Mouse (Mus musculus): Measurements from ENCODE around the gene Rnf185. TPM values are rescaled to one million over a fixed set of nuclear protein-coding genes. Genes with fewer than 3 reads are reported as not detected.
A peak's percentile ranks its signal among the peaks of the same experiment; 100 is the strongest.

Rnf185 gene
- total RNA-seq (2022), result 10 to 100 TPM; 28.9 to 31.4 (median 30.0) TPM

DNA sequence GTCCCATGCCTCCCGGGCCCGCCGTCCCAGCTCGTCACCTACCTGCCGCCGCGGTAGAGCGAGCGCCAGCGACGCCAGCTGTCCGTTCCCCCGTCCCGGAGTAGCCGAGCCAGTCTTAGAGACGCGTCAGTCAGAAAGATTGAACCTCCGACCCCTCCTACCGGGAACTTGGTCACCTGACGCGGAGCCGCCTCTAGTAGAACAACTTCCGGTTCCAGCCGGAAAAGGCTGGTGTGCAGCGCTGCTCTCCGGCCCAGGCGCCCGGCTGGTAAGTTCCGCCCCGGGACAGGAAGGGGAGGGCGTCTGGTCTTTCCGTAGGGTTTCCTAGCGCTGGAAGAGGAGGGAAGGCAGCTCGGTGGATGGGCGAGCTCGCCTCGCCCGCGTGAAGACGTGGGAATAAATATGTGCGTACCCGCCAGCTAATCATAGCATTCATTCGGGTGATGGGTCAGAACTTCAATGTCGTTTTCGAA is at the start of gene Rnf185:
Rnf185 (minus strand) TSS at position 197 of the 473 bp plus-strand sequence.
- peak; percentile 79 to 92 for DNase-seq (ENCODE audit: low spot score in 2 of 2)

DNA sequence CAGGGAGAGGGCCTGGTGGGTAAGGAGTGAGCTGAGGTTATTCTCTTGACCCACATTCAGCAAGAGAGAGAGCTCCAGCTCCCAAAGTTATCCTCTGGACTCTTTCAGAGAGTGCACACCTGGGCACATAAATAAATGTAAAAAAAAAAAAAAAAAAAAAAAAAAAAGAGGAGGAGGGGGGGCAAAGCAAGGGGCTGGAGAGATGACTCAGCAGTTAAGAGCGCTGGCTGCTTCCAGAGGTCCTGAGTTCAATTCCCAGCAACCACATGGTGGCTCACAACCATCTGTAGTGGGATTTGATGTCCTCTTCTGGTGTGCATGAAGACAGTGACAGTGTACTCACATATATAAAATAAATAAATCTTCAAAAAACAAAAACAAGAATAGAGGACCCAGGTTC is 45.1 kb upstream of the Rnf185 start:
- no peak for DNase-seq (ENCODE audit: low spot score in 2 of 2)

DNA sequence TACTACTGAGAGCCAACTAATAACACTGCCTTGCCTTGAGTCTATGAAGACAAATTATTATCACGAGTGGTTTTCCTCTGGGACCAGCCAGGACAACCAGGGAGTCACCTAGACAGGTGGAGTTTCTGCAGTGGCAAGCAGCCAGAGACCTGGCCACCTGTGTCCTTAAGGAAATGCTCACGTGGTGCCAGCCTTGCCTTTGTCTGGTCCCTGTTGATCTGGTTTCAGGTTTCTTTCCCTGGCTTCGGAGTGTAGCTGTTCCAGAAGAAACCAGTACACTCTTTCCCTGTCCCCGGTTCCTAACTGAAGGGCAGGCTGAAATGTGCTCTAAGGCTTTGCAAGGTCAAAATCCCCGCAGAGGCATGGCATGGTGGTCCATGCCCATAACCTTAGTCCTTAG is 44.6 kb upstream of the Rnf185 start:
- no peak for DNase-seq (ENCODE audit: low spot score in 2 of 2)

DNA sequence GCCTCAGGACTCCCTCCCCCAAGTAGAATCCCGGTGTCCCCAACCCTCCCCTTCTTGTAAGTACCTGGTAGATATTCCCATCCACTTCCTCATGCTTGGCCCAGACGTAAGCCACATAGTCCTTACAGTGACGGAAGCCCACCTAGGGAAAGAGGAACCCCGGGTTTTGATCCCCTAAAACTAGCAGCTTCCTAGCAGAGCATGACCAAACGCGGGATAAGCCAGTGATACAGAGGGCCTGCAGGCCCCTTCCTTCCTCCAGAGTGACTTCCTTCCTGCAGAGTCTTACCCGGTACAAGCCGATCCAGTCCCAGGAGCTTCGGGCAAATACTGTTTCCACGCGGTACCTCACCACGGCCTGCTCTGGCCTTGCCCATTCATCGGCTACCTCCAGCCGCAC is 43.3 kb upstream of the Rnf185 start:
- no peak for DNase-seq (ENCODE audit: low spot score in 2 of 2)

DNA sequence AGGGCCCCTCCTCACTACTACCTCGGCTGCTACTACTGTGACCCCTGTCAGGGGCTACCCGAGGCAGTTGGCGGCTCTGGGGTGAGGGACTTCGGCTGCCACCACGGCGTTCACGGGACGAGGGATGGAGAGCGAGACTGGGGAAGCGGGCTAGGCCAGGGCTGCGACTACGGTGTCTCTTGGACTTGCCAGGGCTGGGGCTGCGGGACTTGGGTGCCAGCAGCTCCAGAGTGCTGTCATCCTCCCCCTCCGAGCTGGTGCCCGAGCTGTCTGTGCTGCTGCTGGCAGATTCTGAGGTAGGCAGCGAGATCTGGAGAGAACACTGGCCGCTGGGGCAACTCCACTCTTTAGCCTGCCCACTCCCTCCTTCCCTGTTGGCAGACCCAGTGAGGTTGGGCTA is 42.7 kb upstream of the Rnf185 start:
- DNase-seq (ENCODE audit: low spot score in 2 of 2), result no peak

DNA sequence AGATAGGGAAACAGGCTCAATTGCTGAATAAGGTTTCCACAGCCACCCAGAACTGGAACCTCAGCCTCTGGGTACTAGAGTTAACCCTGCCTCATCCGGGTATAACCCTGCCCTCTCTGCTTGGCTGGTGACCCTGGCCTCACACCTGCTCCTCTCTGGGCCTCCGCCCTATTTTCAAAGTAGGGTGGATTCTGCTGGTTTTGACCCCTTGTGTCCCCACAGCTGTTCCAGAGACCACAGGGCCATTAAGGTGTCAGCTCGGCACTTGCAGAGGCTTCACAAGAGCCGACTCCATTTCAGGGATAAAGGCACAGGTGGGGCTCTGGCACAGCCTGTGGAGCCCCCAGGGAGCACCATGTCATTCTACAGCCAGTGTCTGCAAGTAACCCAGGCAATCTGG is 40.6 kb upstream of the Rnf185 start:
- DNase-seq (ENCODE audit: low spot score in 2 of 2), result no peak

DNA sequence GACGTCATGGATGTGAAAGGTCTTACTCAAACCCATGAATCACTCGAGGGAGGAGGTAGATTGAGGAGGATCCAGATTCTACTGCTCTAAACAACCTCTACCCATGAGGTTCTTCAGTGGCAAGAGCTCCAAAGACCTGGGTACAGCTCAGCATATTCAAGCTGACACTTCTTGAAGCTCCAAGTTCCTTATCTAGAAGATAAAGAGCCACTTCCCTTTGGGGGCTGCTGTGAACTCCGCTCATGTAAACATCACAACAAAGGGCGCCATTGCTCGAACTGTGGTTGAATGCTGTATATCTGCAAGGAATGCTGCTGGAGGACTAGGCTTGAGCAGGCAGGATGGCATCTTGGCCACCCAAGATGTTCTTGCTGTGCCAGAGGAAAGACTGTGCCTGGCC is 36.9 kb upstream of the Rnf185 start:
- no peak for DNase-seq (ENCODE audit: low spot score in 2 of 2)

DNA sequence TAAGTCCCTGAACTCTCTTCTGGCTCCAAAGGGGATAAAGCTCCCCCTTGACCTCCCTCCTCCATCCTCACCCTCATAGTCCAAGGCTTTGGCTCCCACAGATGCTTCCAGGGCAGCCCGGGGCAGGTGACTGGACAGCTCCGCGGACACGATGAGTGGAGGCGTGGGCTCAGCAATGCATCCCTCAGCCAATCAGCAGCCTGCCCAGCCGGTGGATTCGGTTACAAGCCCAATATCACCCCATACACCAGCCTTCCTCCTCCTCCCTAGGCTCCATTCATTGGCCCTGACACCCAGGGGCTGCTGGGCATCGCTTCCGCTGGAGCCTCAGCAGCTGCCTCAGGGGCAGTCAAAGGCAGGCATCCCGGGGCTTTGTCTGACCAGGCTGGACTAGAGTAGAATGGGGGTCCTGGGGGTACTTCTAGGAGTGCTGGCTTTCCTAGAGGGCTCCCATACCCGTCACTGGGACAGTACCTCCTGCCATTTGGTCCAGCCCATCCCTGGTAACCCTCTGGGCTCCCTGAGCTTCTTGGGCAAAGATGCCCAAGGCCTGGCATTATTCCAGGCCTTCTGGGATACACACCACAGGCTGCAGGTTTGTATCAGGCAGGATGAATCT is 35.9 kb upstream of the Rnf185 start, which contains the start of gene Pla2g3:
Pla2g3 (plus strand) TSS at position 333 of the 619 bp plus-strand sequence.
- no peak for DNase-seq (ENCODE audit: low spot score in 2 of 2)

DNA sequence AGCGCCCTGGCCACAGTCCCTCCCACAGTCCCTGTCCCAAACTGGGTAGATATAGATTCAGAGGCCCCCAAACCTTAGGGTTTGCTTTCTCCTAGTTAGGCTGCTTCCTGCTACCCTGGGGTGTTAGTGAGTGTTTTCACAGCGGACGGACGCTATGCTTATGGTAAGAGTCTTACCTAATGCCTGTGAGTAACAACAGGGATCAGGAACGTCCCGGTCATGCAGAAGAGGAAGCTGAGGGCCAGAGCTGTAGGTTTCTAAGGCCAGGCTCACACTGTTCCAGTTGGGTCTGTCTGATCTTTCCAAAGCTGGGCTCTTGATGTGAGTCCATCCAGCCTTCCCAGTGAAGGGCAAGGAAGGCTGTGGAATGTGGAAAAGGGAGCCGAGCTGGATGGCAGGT is 34.2 kb upstream of the Rnf185 start:
- DNase-seq (ENCODE audit: low spot score in 2 of 2), result no peak

DNA sequence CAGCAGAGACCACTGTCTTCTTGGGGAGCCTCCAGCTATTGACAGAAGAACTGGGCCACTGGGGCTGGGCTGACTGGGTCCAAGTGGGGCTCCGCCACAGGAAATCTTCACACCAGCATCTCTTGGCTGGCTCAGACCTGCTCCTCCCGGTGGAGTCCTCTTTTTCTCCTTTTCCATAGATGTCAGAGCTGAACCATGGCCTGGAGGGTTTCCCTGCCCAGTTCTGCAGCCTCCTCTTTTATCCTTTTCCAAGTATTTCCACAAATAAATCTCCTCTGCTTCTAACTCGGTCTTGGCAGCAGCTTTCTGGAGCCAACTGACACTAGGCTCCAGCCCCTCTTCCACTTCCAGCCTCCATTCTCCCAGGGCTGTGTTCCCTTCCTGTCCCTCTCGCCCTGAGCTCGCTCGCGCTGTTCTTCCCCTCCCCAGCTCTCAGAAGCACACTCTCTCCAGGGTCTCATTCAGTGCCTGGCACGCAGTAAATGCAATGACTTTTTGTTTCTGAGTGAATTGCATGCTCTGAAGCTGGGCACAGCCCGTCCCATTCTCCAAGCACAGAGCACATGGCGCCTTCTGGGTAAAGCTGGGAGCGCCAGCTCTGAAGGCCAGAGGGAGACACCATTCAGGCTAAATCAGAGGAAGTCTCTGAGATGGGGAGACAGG is 31.9 kb upstream of the Rnf185 start:
- no peak for DNase-seq (ENCODE audit: low spot score in 2 of 2)

DNA sequence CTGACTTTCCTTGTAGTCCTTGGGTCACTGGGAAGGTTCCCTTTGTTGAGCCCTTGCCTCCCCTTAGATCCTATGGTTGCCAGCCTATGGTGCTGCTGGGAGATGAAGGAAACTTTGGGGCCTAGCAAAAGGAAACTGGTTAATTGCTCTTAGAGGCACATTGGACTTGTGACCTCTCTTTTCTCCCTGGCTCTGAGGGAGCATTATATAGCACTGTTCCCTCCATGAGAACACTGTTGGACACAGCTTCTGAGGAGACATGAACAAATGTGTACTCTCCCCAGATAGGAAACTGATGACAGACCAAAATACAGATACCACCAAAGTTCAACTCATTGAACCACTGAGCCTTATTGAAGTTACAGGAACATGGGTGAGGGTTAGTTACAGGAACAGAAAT is 23.3 kb upstream of the Rnf185 start:
- DNase-seq (ENCODE audit: low spot score in 2 of 2), result no peak

DNA sequence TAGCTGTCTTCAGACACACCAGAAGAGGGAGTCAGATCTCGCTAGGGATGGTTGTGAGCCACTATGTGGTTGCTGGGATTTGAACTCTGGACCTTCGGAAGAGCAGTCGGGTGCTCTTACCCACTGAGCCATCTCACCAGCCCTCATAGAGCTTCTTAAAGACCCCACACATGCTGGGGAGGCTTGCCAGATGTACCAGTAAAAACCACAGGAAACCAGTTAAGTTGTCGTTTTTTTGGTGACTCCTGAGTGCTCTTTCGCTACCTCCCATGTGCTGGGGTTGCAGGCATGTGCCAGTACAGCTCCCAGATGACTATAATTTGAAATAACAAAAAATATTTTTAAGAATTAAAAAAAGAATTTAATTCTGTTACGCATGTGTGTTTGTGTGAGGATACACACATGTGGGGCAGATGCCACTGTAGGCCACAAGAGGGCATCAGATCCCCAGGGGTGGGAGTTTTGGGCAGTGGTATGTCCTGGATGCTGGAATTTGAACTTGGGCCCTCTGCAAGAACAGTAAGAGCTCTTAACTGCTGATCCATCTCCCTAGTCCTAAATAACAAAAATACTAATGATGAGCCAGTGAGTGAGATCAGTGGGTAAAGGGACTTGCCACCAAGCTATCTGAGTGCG is 22.4 kb upstream of the Rnf185 start:
- DNase-seq (ENCODE audit: low spot score in 2 of 2), result no peak

DNA sequence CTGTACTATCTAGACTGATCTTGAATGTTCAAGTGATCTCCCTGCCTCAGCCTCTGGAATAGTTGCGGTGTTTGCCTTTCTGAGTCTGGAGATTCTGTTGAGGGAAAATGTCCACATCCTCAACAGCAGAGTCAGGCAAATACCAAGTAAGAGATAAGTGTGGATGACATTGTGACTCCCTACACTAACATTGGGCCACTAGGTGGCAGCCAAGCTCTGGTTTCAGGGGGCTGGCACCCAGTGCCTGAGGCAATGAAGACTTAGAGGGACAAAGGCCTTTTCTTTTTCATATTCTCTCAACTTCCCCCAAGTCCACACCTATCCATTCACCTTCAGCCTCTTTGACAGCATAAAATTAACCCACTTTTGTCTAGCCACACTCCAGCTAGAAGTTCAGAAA is 20.3 kb upstream of the Rnf185 start:
- peak in 1 of 2 experiments; percentile 51 for DNase-seq (ENCODE audit: low spot score in 2 of 2)

DNA sequence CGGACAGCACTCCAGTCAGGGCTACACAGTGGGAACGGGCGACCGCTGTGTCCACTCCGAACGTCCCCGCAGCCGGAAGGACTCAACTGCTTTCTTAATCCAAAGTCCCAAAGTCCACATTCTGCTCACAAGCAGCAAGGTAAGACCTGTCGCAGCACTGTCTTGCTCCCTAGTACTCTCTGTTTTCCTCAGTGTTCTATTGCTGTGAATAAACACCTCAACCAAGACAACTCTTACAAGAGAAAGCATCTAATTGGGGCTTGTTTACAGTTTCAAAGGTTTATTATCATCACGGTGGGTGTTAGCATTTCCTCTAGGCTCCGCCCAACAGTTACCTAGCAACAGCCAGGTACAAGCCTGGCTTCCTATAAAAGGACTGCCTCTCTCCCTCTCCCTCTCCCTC is 19.3 kb upstream of the Rnf185 start:
- no peak for DNase-seq (ENCODE audit: low spot score in 2 of 2)

DNA sequence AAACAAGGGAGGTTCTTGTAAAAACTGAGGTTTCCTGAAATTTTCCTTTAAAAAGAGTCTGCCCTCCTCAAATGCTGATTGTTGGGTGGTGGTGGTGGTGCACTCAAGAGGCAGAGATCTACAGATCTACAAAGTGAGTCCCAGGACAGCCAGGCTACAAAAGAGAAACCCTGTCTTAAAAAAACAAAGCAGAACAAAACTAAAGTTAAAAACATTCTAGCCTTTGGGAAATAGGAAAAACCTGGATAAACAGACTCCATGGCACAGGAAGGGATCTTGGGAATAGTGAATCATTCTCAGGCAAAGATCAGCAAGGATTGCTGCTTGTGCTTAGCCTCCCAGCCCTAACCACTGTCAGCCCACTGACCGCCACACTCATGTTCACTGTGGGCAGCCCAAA is 10.7 kb upstream of the Rnf185 start:
- no peak for DNase-seq (ENCODE audit: low spot score in 2 of 2)

DNA sequence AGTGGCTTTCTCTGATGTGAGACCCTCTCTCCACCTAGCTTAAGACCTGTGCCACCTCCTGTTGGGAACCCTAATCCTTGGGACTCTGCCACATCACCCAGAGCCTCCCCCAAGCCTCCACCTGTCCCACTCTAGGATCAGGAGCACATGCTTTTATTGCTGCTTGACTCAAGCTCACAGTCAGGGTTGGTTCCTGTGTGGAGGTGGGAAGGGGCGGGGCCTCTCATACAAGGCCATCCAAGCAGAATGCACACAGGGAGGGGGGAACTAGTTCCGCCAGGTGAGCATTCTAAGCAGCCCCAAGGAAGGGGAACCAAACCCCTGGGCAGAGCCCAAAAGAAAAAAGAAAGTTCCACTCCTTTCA is 6.9 kb upstream of the Rnf185 start:
- no peak for DNase-seq (ENCODE audit: low spot score in 2 of 2)

DNA sequence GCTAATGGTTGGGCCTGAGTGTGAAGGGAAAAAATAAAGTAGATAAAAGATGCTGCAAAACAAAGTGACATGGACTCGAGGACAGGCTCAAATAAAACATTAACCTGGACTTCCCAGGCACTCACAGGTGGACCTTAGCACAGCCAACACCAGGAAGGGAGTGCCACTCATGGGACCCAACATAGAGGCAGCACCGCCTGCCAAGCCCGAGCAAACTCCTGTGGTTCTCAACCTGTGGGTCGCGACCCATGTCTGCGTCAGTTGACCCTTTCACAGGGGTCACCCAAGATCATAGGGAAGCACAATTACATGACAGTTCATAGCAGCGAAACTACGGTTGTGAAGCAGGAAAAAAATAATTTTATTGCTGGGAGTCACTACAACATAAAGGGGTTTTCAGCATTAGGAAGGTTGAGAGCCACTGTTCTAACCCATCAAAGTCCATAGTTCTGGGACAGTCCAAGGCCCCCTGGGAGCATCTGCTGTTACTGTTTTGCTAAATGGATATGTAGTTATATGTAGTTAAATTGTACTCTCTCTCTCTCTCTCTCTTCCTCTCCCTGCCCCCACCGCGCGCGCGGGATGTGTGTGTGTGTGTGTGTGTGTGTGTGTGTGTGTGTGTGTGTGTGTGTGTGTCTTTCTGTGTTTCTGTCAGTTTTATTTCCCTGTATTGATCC is 6.4 kb upstream of the Rnf185 start:
- no peak for DNase-seq (ENCODE audit: low spot score in 2 of 2)

DNA sequence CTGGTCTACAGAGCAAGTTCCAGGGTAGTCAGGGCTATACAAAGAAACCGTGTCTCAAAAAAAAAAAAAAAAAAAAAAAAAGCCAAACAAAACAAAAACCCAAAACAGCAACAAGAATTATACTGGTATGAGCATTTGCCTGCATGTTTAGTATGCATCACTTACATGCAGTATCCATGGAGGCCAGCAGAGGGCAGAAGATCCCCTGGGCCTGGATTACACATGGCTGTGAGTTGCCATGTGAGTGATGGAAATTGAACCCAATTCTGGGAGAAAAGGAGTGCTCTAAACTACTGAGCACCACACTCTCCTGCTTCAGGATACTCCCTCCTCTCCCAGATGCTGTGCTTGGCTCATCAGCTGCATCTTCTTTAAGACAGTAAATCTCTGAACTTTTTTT is 4.2 kb upstream of the Rnf185 start:
- peak in 1 of 2 experiments; percentile 49 for DNase-seq (ENCODE audit: low spot score in 2 of 2)

DNA sequence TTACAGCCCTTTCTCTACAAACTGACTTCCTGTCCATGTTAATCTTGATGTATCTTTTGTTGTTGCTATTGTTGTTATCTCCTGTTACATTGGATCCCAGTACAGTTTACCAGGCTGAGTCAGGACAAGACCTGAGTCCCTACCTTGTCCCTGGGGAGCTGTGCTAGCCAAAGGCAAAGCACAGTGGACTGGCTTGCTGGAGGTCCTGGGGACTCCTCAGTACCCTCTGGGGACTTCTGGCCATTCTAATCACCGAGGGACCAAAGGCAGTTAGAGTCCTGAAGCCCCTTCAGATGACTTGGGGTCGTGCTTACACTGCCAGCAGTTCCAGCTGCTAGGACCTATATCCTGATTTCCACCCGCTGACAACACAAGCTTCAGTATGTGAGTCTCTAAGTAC is 2.3 kb upstream of the Rnf185 start:
- no peak for DNase-seq (ENCODE audit: low spot score in 2 of 2)

DNA sequence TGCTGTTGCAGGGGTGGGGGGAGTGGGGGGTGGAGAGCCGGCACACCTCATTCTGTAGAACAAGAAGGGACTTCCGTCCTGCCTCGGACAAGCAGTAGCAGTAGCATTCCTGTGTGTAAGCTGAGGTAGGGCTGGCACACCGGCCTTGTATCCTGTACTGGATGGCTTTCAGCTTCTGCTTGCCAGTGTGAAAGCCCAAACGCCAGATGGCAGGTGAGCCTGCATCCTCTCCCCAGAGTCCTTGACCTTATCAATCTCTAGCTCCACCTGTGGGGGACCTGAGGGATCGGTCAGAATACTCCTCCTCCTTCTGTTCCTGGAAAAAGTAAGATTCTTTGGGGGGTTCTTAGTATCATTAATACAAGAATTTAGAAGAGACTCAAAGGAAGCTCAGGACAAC is 1.3 kb upstream of the Rnf185 start:
- DNase-seq (ENCODE audit: low spot score in 2 of 2), result no peak

DNA sequence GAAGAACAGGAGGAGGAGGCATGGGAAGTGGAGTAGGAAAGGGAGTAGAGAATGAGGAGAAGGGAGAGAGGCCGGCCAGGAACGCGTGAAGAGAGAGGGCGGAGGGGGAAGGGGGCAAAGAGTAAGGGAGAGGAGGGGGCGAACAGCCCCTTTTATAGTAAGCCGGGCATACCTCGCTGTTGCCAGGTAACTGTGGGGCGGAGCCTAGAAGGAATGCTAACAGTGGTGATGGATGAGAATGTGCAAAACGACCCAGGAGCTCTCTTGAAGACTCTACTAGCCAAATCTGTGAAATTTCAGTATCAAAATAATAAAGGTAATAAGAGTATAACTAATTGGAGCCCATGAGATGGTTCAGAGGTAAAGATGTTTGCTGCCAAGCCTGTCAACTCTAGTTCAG is 606 bp upstream of the Rnf185 start:
- peak in 1 of 2 experiments; percentile 32 for DNase-seq (ENCODE audit: low spot score in 2 of 2)

DNA sequence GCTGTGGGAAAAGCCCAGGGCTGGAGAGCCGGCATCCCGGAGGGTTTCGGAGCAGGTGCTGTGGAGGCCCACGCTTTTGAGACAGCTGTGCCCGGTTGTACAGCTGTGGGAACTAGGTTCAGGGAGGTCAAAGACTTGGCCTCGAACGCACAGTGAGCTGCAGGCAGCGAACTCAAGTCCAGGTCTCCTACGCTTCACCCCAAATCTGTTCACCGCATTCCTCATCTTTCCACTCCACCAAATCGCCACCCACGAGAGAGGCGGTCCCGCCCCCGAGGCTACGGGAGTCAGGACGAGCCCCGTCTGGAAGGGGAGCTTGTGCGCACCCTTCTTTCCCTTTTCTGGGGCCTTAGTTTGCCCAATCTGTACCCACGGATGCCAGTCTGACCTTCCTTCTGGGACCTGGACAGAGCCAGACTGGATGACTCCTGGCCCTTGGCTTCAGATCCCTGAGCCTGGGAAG is 431 bp downstream of the Rnf185 start:
- no peak for DNase-seq (ENCODE audit: low spot score in 2 of 2)
